Comparison of ENCODE assay signal across 9 mouse cellular contexts in genomic region chr9:114057090-114057796, GRCm38 (mm10). TPM values are rescaled to one million over a fixed set of nuclear protein-coding genes. Genes with fewer than 3 reads are reported as not detected.
DNase-seq lines count a peak whose midpoint lies in the region; ATAC-seq and TF ChIP-seq lines count a peak whose summit lies in the region.
"Had no signal": no experiment of that assay in that cellular context is flagged by ENCODE, and none has a peak within 500 bp of the region (broad histone marks: within the 10 kb centered on the region; RNA-seq: fewer than 3 reads in every experiment).

TSS of gene Susd5 (plus strand) at chr9:114057140.

- no peaks in the 10 kb centered on the region for H3K36me3 ChIP-seq in heart, postnatal 0 days (replicated peaks; ENCODE audit: control insufficient read depth, insufficient read depth, low read length)
- H3K36me3 ChIP-seq in ES-E14 (ENCODE audit: control insufficient read depth, insufficient read depth, low read length, poor library complexity, severe bottlenecking), result no peaks in the 10 kb centered on the region
- H3K36me3 ChIP-seq in embryonic facial prominence, embryonic 15.5 days, result no peaks in the 10 kb centered on the region
- no peaks in the 10 kb centered on the region for H3K36me3 ChIP-seq in limb, embryonic 14.5 days (ENCODE audit: control insufficient read depth, insufficient read depth, low read length)

- H3K4me2 ChIP-seq in heart, postnatal 0 days (ENCODE audit: low read depth, low read length), result peak within 1 kb of the TSS; percentile 61
- peak within 1 kb of the TSS; percentile 87 for H3K4me2 ChIP-seq in embryonic facial prominence, embryonic 15.5 days (replicated peaks)
- H3K4me2 ChIP-seq in limb, embryonic 14.5 days (replicated peaks; ENCODE audit: low read depth, low read length, severe bottlenecking), result peak within 1 kb of the TSS; percentile 81

- H3K9me3 ChIP-seq in heart, postnatal 0 days (replicated peaks; ENCODE audit: control insufficient read depth, low read length), result no peaks in the 10 kb centered on the region
- H3K9me3 ChIP-seq in ES-E14 (ENCODE audit: control insufficient read depth, insufficient read depth, low read depth, low read length), result no peaks in the 10 kb centered on the region
- no peaks in the 10 kb centered on the region for H3K9me3 ChIP-seq in embryonic facial prominence, embryonic 15.5 days (replicated peaks)
- H3K9me3 ChIP-seq in limb, embryonic 14.5 days (ENCODE audit: control insufficient read depth, low read length), result no peaks in the 10 kb centered on the region

- H3K4me1 ChIP-seq in heart, postnatal 0 days (ENCODE audit: control insufficient read depth, insufficient read depth), result no peaks in the 10 kb centered on the region
- peaks cover 0 to 9% of the 10 kb centered on the region in 2 experiments; a peak in 2 of 4 replicates for H3K4me1 ChIP-seq in ES-E14 (ENCODE audit: control insufficient read depth in 2 of 2, insufficient read depth in 2 of 2, low read length in 2 of 2, poor library complexity in 1 of 2)
- peaks cover 10% of the 10 kb centered on the region for H3K4me1 ChIP-seq in embryonic facial prominence, embryonic 15.5 days
- no peaks in the 10 kb centered on the region for H3K4me1 ChIP-seq in limb, embryonic 14.5 days (ENCODE audit: control insufficient read depth, insufficient read depth, low read length)

- H3K4me3 ChIP-seq in heart, postnatal 0 days (ENCODE audit: low read depth, low read length), result peak within 1 kb of the TSS; percentile 39
- H3K4me3 ChIP-seq in ES-E14 (ENCODE audit: insufficient read depth in 1 of 2, low read depth in 1 of 2, low read length in 2 of 2, poor library complexity in 1 of 2, severe bottlenecking in 1 of 2), result peak within 1 kb of the TSS; percentile 68 to 79
- peak within 1 kb of the TSS; percentile 51 for H3K4me3 ChIP-seq in embryonic facial prominence, embryonic 15.5 days (replicated peaks)
- H3K4me3 ChIP-seq in limb, embryonic 14.5 days (replicated peaks; ENCODE audit: low read length), result peak within 1 kb of the TSS; percentile 57

- no peak for TF ChIP-seq EP300 in heart, postnatal 0 days (IDR thresholded peaks at IDR 0.05; ENCODE audit: low read depth)

- intact Hi-C loops in heart, postnatal 10 days (cut with DNase I), result no loop called here

- no peak for TF ChIP-seq POLR2A in limb, embryonic 14.5 days (IDR thresholded peaks at IDR 0.05; ENCODE audit: borderline replicate concordance, extremely low read depth, insufficient read depth, insufficient read length)

- H3K27ac ChIP-seq in heart, postnatal 0 days (ENCODE audit: low read depth), result no peak within 1 kb of the TSS
- no peak within 1 kb of the TSS for H3K27ac ChIP-seq in ES-E14 (ENCODE audit: insufficient read depth, low read depth, low read length, poor library complexity, severe bottlenecking)
- H3K27ac ChIP-seq in embryonic facial prominence, embryonic 15.5 days (replicated peaks), result no peak within 1 kb of the TSS
- H3K27ac ChIP-seq in limb, embryonic 14.5 days (replicated peaks; ENCODE audit: low read depth, low read length), result 0 out of 2 replicates have a peak within 1 kb of the TSS, but pooled peaks have one; percentile 13

- no peak for TF ChIP-seq CTCF in heart, postnatal 0 days (IDR thresholded peaks at IDR 0.05; ENCODE audit: low read depth)

- H3K27me3 ChIP-seq in heart, postnatal 0 days (ENCODE audit: control insufficient read depth, insufficient read depth, low read length), result peaks cover 45% of the 10 kb centered on the region
- H3K27me3 ChIP-seq in embryonic facial prominence, embryonic 15.5 days, result peaks cover 34% of the 10 kb centered on the region
- H3K27me3 ChIP-seq in limb, embryonic 14.5 days (ENCODE audit: control insufficient read depth, insufficient read depth, low read length), result peaks cover 35% of the 10 kb centered on the region

- no peak for DNase-seq in heart, postnatal 0 days (ENCODE audit: low spot score)
- DNase-seq in heart, postnatal 10 days, result no peak
- no peak for DNase-seq in ES-E14 (ENCODE audit: low read depth, low spot score)
- peak; percentile 9 for DNase-seq in limb, embryonic 14.5 days (ENCODE audit: low spot score)
- DNase-seq in spleen, adult 18-20 months, result no peak
- DNase-seq in layer of hippocampus, postnatal 25 days (ENCODE audit: extremely low spot score in 1 of 2, low spot score in 1 of 2), result no peak

- in situ Hi-C loops in ES-E14 (cut with MboI; ENCODE audit: low sequenced_read_pairs in 2 of 2, unreplicated experiment in 2 of 2), result no loop called here

- 2% methylated on average over 55 of the region's 60 CpGs for whole genome bisulfite sequencing in heart, postnatal 0 days
- WGBS in embryonic facial prominence, embryonic 15.5 days, result under 1% methylated on average over 60 of the region's 60 CpGs
- WGBS in limb, embryonic 14.5 days, result under 1% methylated on average over 45 of the region's 60 CpGs

- H3K9ac ChIP-seq in heart, postnatal 0 days (replicated peaks; ENCODE audit: low read depth, low read length), result 0 out of 2 replicates have a peak within 1 kb of the TSS, but pooled peaks have one; percentile 2
- peak within 1 kb of the TSS; percentile 43 for H3K9ac ChIP-seq in ES-E14 (ENCODE audit: insufficient read depth, low read depth, low read length, poor library complexity, severe bottlenecking)
- H3K9ac ChIP-seq in embryonic facial prominence, embryonic 15.5 days, result peak within 1 kb of the TSS; percentile 26; the same call in 1 of the 2 replicates
- H3K9ac ChIP-seq in limb, embryonic 14.5 days (ENCODE audit: low read depth, low read length, severe bottlenecking), result peak within 1 kb of the TSS; percentile 62

- no peak; the same call in 1 of the 2 replicates for ATAC-seq in heart, postnatal 0 days (ENCODE audit: insufficient read depth, low read depth)
- peak; percentile 76 for ATAC-seq in embryonic facial prominence, embryonic 15.5 days (ENCODE audit: insufficient number of reproducible peaks, low FRiP score, low TSS enrichment, low read depth)
- ATAC-seq in limb, embryonic 14.5 days (ENCODE audit: low FRiP score, low read depth), result peak; percentile 42; the same call in 1 of the 2 replicates
- ATAC-seq in activated CD4-positive, CD25-positive, alpha-beta regulatory T cell, adult 4 months, result no peak

TF ChIP-seq in ES-E14, 5 proteins besides CTCF, POLR2A, EP300 and RAD21:
- TF ChIP-seq ZC3H11A (IDR thresholded peaks at IDR 0.05; ENCODE audit: borderline replicate concordance, low read depth, low read length) (no peak), HCFC1 (IDR thresholded peaks at IDR 0.05; ENCODE audit: borderline replicate concordance, insufficient read depth, low read length) (no peak), ZNF384 (IDR thresholded peaks at IDR 0.05; ENCODE audit: low read depth, low read length) (no peak), MAFK (IDR thresholded peaks at IDR 0.05; ENCODE audit: insufficient read depth, low read depth, low read length) (no peak), CHD2 (IDR thresholded peaks at IDR 0.05; ENCODE audit: low read depth, low read length) (no peak)

RNA-seq across cellular contexts. Expression of gene Susd5, which starts in this region (rescaled TPM):
- total RNA-seq in heart, postnatal 0 days (2014; rRNA removed; ENCODE audit: low replicate concordance), result 0.19 and 0.50 TPM in 2 replicates
- polyA plus RNA-seq in heart, postnatal 0 days (2015; fragmentation: Nextera tagmentation; extraction: Ambion mirVana), result 0.23 and 0.25 TPM in 2 replicates
- 1 to 10 TPM; 1.0 to 1.4 TPM for total RNA-seq in heart, postnatal 10 days (2021)
- 0.98 and 3.1 TPM in 2 replicates for total RNA-seq in ES-E14 (2012; rRNA removed)
- 9.7 and 17.2 TPM in 2 replicates for polyA plus RNA-seq in embryonic facial prominence, embryonic 15.5 days (2015; fragmentation: Nextera tagmentation; extraction: Ambion mirVana)
- polyA plus RNA-seq in limb, embryonic 14.5 days (2012; rRNA removed), result 29.8 and 34.5 TPM in 2 replicates
- 15.7 and 16.8 TPM in 2 replicates for polyA plus RNA-seq in limb, embryonic 14.5 days (2014; fragmentation: Nextera tagmentation; extraction: Ambion mirVana)
- total RNA-seq in layer of hippocampus, postnatal 25 days (2021), result 1 to 10 TPM; 2.7 to 3.7 TPM
- polyA plus RNA-seq in activated CD4-positive, CD25-positive, alpha-beta regulatory T cell, adult 4 months (2017; shearing (Covaris generic)), result not detected
- total RNA-seq: hematopoietic stem cell, adult 5-6 weeks had no signal

Comparison
In these comparisons a context has a peak if more than half of its experiments do, and no peak if none do; other contexts are left out.
1. ATAC-seq: peak in embryonic facial prominence, embryonic 15.5 days (single experiment) and limb, embryonic 14.5 days (single experiment); none in heart, postnatal 0 days (single experiment) and activated CD4-positive, CD25-positive, alpha-beta regulatory T cell, adult 4 months (single experiment).
2. H3K9ac ChIP-seq: peak in every context shown above with its lines; median percentile 62 in limb, embryonic 14.5 days; 43 in ES-E14; 26 in embryonic facial prominence, embryonic 15.5 days; 2 in heart, postnatal 0 days.
3. Peak in every context shown above with its lines, with median percentiles within 50 percentile points of each other: H3K4me2 ChIP-seq and H3K4me3 ChIP-seq.